Comparison of ENCODE assay signal across 13 mouse cellular contexts in the genomic region with DNA sequence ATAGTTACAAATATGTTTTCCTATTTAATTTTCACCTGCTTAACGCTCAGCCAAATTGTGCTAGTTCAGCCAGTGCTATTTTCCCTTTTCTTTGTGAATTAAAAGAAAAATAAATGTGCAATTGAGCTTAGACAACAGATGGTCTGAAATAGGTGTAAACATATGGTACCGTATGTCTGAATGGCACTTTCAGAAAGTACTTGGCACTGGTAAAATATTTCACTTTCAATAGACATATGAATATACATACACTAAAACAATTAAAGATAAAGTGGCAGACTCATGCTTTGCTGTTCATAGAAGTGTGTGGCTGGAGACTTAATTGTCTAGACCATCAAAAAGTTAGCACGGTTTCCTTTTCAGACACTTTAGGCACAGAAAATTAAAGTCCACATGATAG.
"Had no signal": no experiment of that assay in that cellular context is flagged by ENCODE, and none has a peak within 500 bp of the region (broad histone marks: within the 10 kb centered on the region; RNA-seq: fewer than 3 reads in every experiment).

No protein-coding gene starts in this region.

- H3K9ac ChIP-seq: limb, embryonic 12.5 days; liver, embryonic 14.5 days; midbrain, embryonic 13.5 days had no signal

- H3K9me3 ChIP-seq: limb, embryonic 12.5 days; midbrain, embryonic 13.5 days had no signal

- H3K27me3 ChIP-seq: limb, embryonic 12.5 days; midbrain, embryonic 13.5 days had no signal

- H3K4me1 ChIP-seq: limb, embryonic 12.5 days; midbrain, embryonic 13.5 days had no signal

- H3K36me3 ChIP-seq: limb, embryonic 12.5 days; midbrain, embryonic 13.5 days had no signal

- H3K4me3 ChIP-seq: layer of hippocampus, adult 2 months; limb, embryonic 12.5 days; midbrain, embryonic 13.5 days had no signal

- H3K4me2 ChIP-seq: limb, embryonic 12.5 days; midbrain, embryonic 13.5 days had no signal

- H3K27ac ChIP-seq: kidney, postnatal 0 days; layer of hippocampus, adult 2 months; limb, embryonic 12.5 days; liver, embryonic 14.5 days; midbrain, embryonic 13.5 days; stomach, postnatal 0 days had no signal

- ATAC-seq: midbrain, embryonic 13.5 days had no signal

- DNase-seq: kidney, adult 9 months; kidney, postnatal 36 days; liver; lung, adult 18-20 months; right cerebral cortex, postnatal 14 days; thymus, adult 18-20 months; thymus, postnatal 25 days had no signal
